Mouse (Mus musculus): ENCODE measurements around the gene Smim14.

GRCm38 (mm10) chr5:65578545-65578944, 41.6 kb upstream of the Smim14 start:
- TF ChIP-seq MAZ (IDR thresholded peaks at IDR 0.05; ENCODE audit: low read depth, low read length): no peak
- no peak for TF ChIP-seq KAT2A (conservative IDR thresholded peaks at IDR 0.05; ENCODE audit: low read depth, low read length)
- TF ChIP-seq CTCF (IDR thresholded peaks at IDR 0.05 in 2 of 3, conservative IDR thresholded peaks at IDR 0.05 in 1 of 3; ENCODE audit: control insufficient read depth in 1 of 3, insufficient read depth in 1 of 3, low read depth in 2 of 3, low read length in 3 of 3, poor library complexity in 1 of 3, severe bottlenecking in 1 of 3): no peak
- TF ChIP-seq POLR2A (IDR thresholded peaks at IDR 0.05; ENCODE audit: control insufficient read depth in 1 of 2, insufficient read depth in 1 of 2, low read depth in 1 of 2, low read length in 2 of 2, poor library complexity in 1 of 2): no peak
- no peak for TF ChIP-seq USF1 (IDR thresholded peaks at IDR 0.05; ENCODE audit: low read depth, low read length)
- TF ChIP-seq HCFC1 (IDR thresholded peaks at IDR 0.05; ENCODE audit: low read depth, low read length): no peak
- TF ChIP-seq BHLHE40 (IDR thresholded peaks at IDR 0.05; ENCODE audit: borderline replicate concordance, low read depth, low read length): no peak
- no peak for TF ChIP-seq UBTF (IDR thresholded peaks at IDR 0.05; ENCODE audit: borderline replicate concordance, insufficient read depth, low read depth, low read length)
- TF ChIP-seq POLR2AphosphoS5 (IDR thresholded peaks at IDR 0.05; ENCODE audit: borderline replicate concordance, low read depth, low read length): no peak
